Mouse (Mus musculus) embryo, embryonic 10.5 days (tissue): ENCODE data around the gene Nacc1.
A peak's percentile ranks its signal among the peaks of the same experiment; 100 is the strongest.
"Not testable (repeated sequence)": the region's sequence is repeated elsewhere in the genome, so short reads cannot be mapped to it uniquely, and the experiment has no call there.

Source experiments
- DNase-seq: peaks from one replicate; pipeline ENCODE4 v3.0.0-alpha.2; 2015; ENCODE audit warnings: low spot score

The Nacc1 gene

GRCm38 (mm10) chr8:84698929-84699401 is 11.3 kb upstream of the Nacc1 start:
- DNase-seq, result no peak

- no peak for DNase-seq
These were observed 10.6 kb upstream of the Nacc1 start for GRCm38 (mm10) chr8:84698288-84698687.

GRCm38 (mm10) chr8:84697166-84698130 is 9.8 kb upstream of the Nacc1 start:
- peak; percentile 46 for DNase-seq

GRCm38 (mm10) chr8:84695140-84695539 is 7.5 kb upstream of the Nacc1 start:
- DNase-seq, result no peak

GRCm38 (mm10) chr8:84693332-84693731 is 5.7 kb upstream of the Nacc1 start:
- no peak for DNase-seq

GRCm38 (mm10) chr8:84689091-84689915 is 1.6 kb upstream of the Nacc1 start:
- DNase-seq, result peak; percentile 96

GRCm38 (mm10) chr8:84687003-84687704 is 508 bp downstream of the Nacc1 start:
- peak; percentile 76 for DNase-seq

- peak; percentile 47 for DNase-seq
These were observed 1.3 kb downstream of the Nacc1 start, which contains the start of gene Trmt1 for GRCm38 (mm10) chr8:84686191-84687002. Gene Trmt1, plus strand, starts transcription at chr8:84686307.

GRCm38 (mm10) chr8:84684537-84684936 is 3.1 kb downstream of the Nacc1 start:
- DNase-seq, result no peak

- no peak for DNase-seq
These were observed 5.4 kb downstream of the Nacc1 start for GRCm38 (mm10) chr8:84682257-84682656.

GRCm38 (mm10) chr8:84681476-84681875 is 6.2 kb downstream of the Nacc1 start:
- no peak for DNase-seq

GRCm38 (mm10) chr8:84677305-84677704 is 10.4 kb downstream of the Nacc1 start:
- DNase-seq, result no peak

- not testable (repeated sequence) for DNase-seq
These were observed 17.2 kb downstream of the Nacc1 start for GRCm38 (mm10) chr8:84670295-84671006.

GRCm38 (mm10) chr8:84668731-84669485 is 18.8 kb downstream of the Nacc1 start:
- DNase-seq, result no peak

GRCm38 (mm10) chr8:84668081-84668480 is 19.6 kb downstream of the Nacc1 start:
- no peak for DNase-seq

GRCm38 (mm10) chr8:84665385-84665893 is 22.2 kb downstream of the Nacc1 start:
- DNase-seq, result peak; percentile 71

- peak; percentile 88 for DNase-seq
These were observed 22.9 kb downstream of the Nacc1 start for GRCm38 (mm10) chr8:84664566-84665384.
